Mouse (Mus musculus): ENCODE measurements around the gene Nelfb.

DNA sequence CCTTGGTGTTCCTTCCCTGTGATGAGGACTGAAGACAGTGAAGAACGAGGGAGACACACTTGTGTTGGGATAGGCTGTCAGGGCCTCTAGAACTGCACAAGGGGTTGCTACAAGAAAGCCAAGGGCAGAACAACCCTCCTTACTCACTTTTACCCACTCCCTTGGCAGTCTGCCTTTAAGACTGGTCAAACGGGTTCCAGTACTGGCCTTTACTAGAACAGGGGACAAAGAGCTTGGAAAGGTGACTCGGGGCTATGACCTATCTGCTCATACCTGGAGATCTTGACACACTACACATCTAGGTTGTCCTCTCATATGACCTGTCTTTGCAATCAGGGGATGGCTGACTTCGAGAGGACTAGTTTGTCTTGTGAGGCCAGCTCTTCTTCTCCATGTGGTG is 26.2 kb upstream of the Nelfb start:
- TF ChIP-seq CTCF (IDR thresholded peaks at IDR 0.05; ENCODE audit: extremely low read depth, insufficient read length, insufficient replicate concordance, low read depth, low read length) = no peak
- TF ChIP-seq POLR2A (IDR thresholded peaks at IDR 0.05; ENCODE audit: low read depth, low read length) = no peak
